In the genomic region with DNA sequence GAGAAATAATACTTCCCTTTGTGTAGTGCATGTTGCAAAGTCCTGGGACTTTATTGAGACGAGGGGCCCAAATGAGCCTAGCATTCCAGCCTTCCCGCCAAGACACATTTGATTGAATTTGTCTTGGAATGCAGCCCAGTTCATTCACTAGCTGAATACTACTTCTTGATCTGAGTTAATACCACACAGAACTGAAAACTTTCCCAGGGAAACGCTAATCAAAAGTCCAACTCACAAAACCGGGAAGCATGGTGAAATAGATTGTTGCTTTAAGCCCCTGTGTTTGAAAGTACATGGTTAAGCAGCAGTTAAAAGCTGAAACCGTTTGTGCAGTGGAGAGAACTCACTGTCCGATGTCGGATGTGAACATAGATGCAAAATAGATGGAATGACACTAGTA, we compare ENCODE assay signal across 15 mouse cellular contexts. TPM values are rescaled to one million over a fixed set of nuclear protein-coding genes. Genes with fewer than 3 reads are reported as not detected.
DNase-seq lines count a peak whose midpoint lies in the region; ATAC-seq and TF ChIP-seq lines count a peak whose summit lies in the region.
"Had no signal": no experiment of that assay in that cellular context is flagged by ENCODE, and none has a peak within 500 bp of the region (broad histone marks: within the 10 kb centered on the region; RNA-seq: fewer than 3 reads in every experiment).

No protein-coding gene starts in this region.

- H3K9ac ChIP-seq in hindbrain, embryonic 14.5 days = no peak overlapping the region
- no peak overlapping the region for H3K9ac ChIP-seq in midbrain, embryonic 14.5 days (replicated peaks; ENCODE audit: low read length)
- H3K9ac ChIP-seq: liver, embryonic 15.5 days; neural tube, embryonic 12.5 days had no signal

- no peaks in the 10 kb centered on the region for H3K36me3 ChIP-seq in forebrain, embryonic 10.5 days (replicated peaks)
- H3K36me3 ChIP-seq in hindbrain, embryonic 14.5 days (replicated peaks; ENCODE audit: control insufficient read depth, insufficient read depth) = no peaks in the 10 kb centered on the region
- H3K36me3 ChIP-seq in midbrain, embryonic 14.5 days (ENCODE audit: control insufficient read depth, insufficient read depth, low read length) = no peaks in the 10 kb centered on the region
- H3K36me3 ChIP-seq: liver, embryonic 15.5 days; neural tube, embryonic 12.5 days had no signal

- 61% methylated on average over 7 of the region's 7 CpGs for WGBS in forebrain, embryonic 10.5 days
- 50% methylated on average over 7 of the region's 7 CpGs for WGBS in hindbrain, embryonic 14.5 days
- 35% methylated on average over 7 of the region's 7 CpGs for WGBS in midbrain, embryonic 14.5 days

- ATAC-seq in hindbrain, embryonic 14.5 days (ENCODE audit: low FRiP score) = peak; percentile 64; the same call in 1 of the 2 replicates
- peak; percentile 31; the same call in 1 of the 2 replicates for ATAC-seq in midbrain, embryonic 14.5 days (ENCODE audit: low FRiP score, low TSS enrichment)

- no peaks in the 10 kb centered on the region for H3K27me3 ChIP-seq in forebrain, embryonic 10.5 days (ENCODE audit: poor library complexity, severe bottlenecking)
- H3K27me3 ChIP-seq in hindbrain, embryonic 14.5 days (ENCODE audit: control insufficient read depth, insufficient read depth, low read length) = no peaks in the 10 kb centered on the region
- peaks cover 15% of the 10 kb centered on the region; the same call in 1 of the 2 replicates for H3K27me3 ChIP-seq in midbrain, embryonic 14.5 days (ENCODE audit: control insufficient read depth, insufficient read depth, low read length)
- H3K27me3 ChIP-seq: liver, embryonic 15.5 days; neural tube, embryonic 12.5 days had no signal

- H3K4me3 ChIP-seq in layer of hippocampus, adult 2 months = no peak overlapping the region
- H3K4me3 ChIP-seq in forebrain, embryonic 10.5 days = no peak overlapping the region
- no peak overlapping the region for H3K4me3 ChIP-seq in hindbrain, embryonic 14.5 days (replicated peaks; ENCODE audit: low read length)
- no peak overlapping the region for H3K4me3 ChIP-seq in midbrain, embryonic 14.5 days (replicated peaks; ENCODE audit: low read depth, low read length)
- H3K4me3 ChIP-seq: liver, embryonic 15.5 days; neural tube, embryonic 12.5 days had no signal

- no peaks in the 10 kb centered on the region for H3K9me3 ChIP-seq in forebrain, embryonic 10.5 days
- H3K9me3 ChIP-seq in hindbrain, embryonic 14.5 days (ENCODE audit: control insufficient read depth, low read length) = no peaks in the 10 kb centered on the region
- no peaks in the 10 kb centered on the region for H3K9me3 ChIP-seq in midbrain, embryonic 14.5 days (ENCODE audit: control insufficient read depth, low read length)
- H3K9me3 ChIP-seq: liver, embryonic 15.5 days; neural tube, embryonic 12.5 days had no signal

- no peak overlapping the region for H3K27ac ChIP-seq in layer of hippocampus, adult 2 months
- H3K27ac ChIP-seq in forebrain, embryonic 10.5 days = peak overlapping the region; percentile 4; the same call in 1 of the 2 replicates
- H3K27ac ChIP-seq in hindbrain, embryonic 14.5 days = no peak overlapping the region
- no peak overlapping the region for H3K27ac ChIP-seq in midbrain, embryonic 14.5 days (replicated peaks; ENCODE audit: low read depth, low read length)
- H3K27ac ChIP-seq: liver, embryonic 15.5 days; neural tube, embryonic 12.5 days had no signal

- no peak overlapping the region for H3K4me2 ChIP-seq in hindbrain, embryonic 14.5 days (replicated peaks)
- no peak overlapping the region for H3K4me2 ChIP-seq in midbrain, embryonic 14.5 days (ENCODE audit: low read length)
- H3K4me2 ChIP-seq: liver, embryonic 15.5 days; neural tube, embryonic 12.5 days had no signal

- TF ChIP-seq CTCF in layer of hippocampus, adult 2 months (conservative IDR thresholded peaks at IDR 0.05) = no peak

- H3K4me1 ChIP-seq in forebrain, embryonic 10.5 days = no peaks in the 10 kb centered on the region
- no peaks in the 10 kb centered on the region for H3K4me1 ChIP-seq in hindbrain, embryonic 14.5 days (replicated peaks; ENCODE audit: control insufficient read depth, insufficient read depth, low read length)
- no peaks in the 10 kb centered on the region for H3K4me1 ChIP-seq in midbrain, embryonic 14.5 days (ENCODE audit: control insufficient read depth, insufficient read depth, low read length)
- H3K4me1 ChIP-seq: liver, embryonic 15.5 days; neural tube, embryonic 12.5 days had no signal

- DNase-seq in layer of hippocampus, adult 2 months (ENCODE audit: low spot score in 2 of 2) = peak; percentile 16 to 23
- DNase-seq in layer of hippocampus, postnatal 10 days (ENCODE audit: low spot score in 2 of 2) = no peak
- DNase-seq in forebrain, embryonic 10.5 days (ENCODE audit: extremely low spot score, low spot score) = no peak
- no peak for DNase-seq in hindbrain, embryonic 14.5 days (ENCODE audit: low spot score)
- DNase-seq in midbrain, embryonic 14.5 days = peak; percentile 72
- no peak for DNase-seq in embryo, embryonic 9.5 days (ENCODE audit: extremely low spot score)
- DNase-seq in adipocyte (ENCODE audit: low spot score) = no peak
- DNase-seq: adrenal gland, postnatal 10 days; kidney, adult 9 months; right cerebral cortex, postnatal 25 days had no signal

RNA-seq across cellular contexts. Expression of a gene that starts 24.6 kb away (rescaled TPM):
- not detected for total RNA-seq in layer of hippocampus, adult 2 months (2021)
- total RNA-seq in layer of hippocampus, postnatal 10 days (2021) = not detected
- polyA plus RNA-seq in forebrain, embryonic 10.5 days (2016; fragmentation: Nextera tagmentation; extraction: Ambion mirVana) = not detected in 2 replicates
- polyA plus RNA-seq in hindbrain, embryonic 14.5 days (2014; fragmentation: Nextera tagmentation; extraction: Ambion mirVana) = not detected in 2 replicates
- not detected in 2 replicates for polyA plus RNA-seq in midbrain, embryonic 14.5 days (2014; fragmentation: Nextera tagmentation; extraction: Ambion mirVana)
- total RNA-seq: adrenal gland, postnatal 10 days; heart, postnatal 25 days; left cerebral cortex, adult 8-10 months had no signal
- polyA plus RNA-seq: liver, embryonic 15.5 days; neural tube, embryonic 12.5 days; stomach, embryonic 14.5 days had no signal

Comparison
In these comparisons a context has a peak if more than half of its experiments do, and no peak if none do; other contexts are left out.
1. DNase-seq: peak in layer of hippocampus, adult 2 months (2 of 2) and midbrain, embryonic 14.5 days (single experiment); none in layer of hippocampus, postnatal 10 days (0 of 2), forebrain, embryonic 10.5 days (single experiment), hindbrain, embryonic 14.5 days (single experiment), embryo, embryonic 9.5 days (single experiment) and adipocyte (single experiment).